Mouse (Mus musculus): ENCODE measurements at regions not wholly inside any gene's neighbourhood (a gene's known extent, or its start where the extent isn't known, plus 50 kb on each side); places are given as distances from the start of the nearest gene placed in this dataset.

- ATAC-seq (ENCODE audit: low FRiP score): no peak
- Histone ChIP-seq H3K4me1 (replicated peaks) (no peaks in the 10 kb centered on the region), H3K4me2 (no peak overlapping the region), H3K4me3 (no peak overlapping the region), H3K27me3 (no peaks in the 10 kb centered on the region), H3K27ac (no peak overlapping the region), H3K36me3 (no peaks in the 10 kb centered on the region), H3K9me3 (no peaks in the 10 kb centered on the region), H3K9ac (no peak overlapping the region)
Measured at GRCm38 (mm10) chr4:40400089-40400488, 71.9 kb upstream of the Tmem215 start.

DNA sequence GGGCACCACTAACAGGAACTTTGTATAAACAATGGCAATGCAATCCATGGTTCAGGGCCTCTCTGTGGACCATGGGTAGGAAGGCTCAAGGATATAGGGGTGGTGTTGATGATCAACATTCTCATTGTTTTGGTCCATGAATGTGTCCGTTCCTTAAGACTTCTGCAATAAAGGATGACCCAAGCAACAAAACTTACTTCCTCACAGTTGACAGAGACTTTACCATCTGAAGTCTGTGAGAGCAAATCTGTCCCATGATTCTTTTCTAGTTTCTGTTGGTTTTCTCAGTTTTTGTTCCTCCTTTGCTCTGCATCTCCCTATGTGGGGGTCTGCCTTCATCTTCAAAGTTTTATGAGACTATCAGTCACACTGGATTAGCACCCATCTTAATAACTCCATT is 81.8 kb upstream of the Tmem215 start:
- no peaks in the 10 kb centered on the region for H3K9me3 ChIP-seq
- H3K9ac ChIP-seq: no peak overlapping the region
- WGBS: 96% methylated on average over 1 of the region's 1 CpGs
- ATAC-seq (ENCODE audit: low FRiP score): no peak
- H3K4me3 ChIP-seq: no peak overlapping the region
- H3K36me3 ChIP-seq: no peaks in the 10 kb centered on the region
- no peak overlapping the region for H3K4me2 ChIP-seq
- H3K4me1 ChIP-seq (replicated peaks): no peaks in the 10 kb centered on the region
- H3K27me3 ChIP-seq: no peaks in the 10 kb centered on the region
- H3K27ac ChIP-seq: no peak overlapping the region

DNA sequence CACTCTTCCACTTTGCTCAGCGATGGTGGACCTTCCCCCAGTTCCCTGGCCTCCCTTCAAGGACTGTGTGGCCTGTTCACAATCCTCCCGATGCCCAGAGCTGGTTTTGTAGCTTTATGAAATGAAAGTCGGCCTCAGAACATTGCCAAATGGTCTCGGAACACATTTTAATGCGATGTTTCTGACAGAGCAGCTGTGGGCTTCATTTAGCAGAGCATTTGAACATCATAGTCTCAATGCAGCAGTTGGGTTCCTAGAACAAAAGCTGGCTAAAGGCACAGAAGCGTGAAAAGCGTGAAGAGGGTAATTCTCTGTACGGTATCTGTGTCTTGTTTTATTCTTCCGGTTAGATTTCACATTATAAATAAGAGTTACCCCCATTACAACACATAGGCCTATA is 86.7 kb upstream of the Tmem215 start:
- 68% methylated on average over 9 of the region's 9 CpGs for WGBS

DNA sequence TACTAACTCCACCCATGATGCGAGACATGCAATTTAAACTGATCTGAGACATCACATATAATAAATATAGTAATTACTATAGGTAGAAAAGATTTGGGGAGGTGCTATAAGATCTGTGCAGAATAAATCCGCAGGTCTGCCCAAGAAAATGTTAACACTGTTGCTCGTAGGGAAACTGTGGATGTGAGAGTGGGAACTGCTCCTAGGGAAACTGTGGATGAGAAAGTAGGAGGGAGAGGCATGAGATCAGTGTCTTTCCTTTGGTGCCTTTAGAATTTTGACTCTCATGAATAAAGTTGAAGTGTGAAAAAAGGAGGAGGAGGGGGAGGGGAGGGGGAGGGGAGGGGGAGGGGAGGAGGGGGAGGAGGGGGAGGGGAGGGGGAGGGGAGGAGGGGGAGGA is 87.3 kb upstream of the Tmem215 start:
- H3K36me3 ChIP-seq: no peaks in the 10 kb centered on the region
- no peak overlapping the region for H3K4me2 ChIP-seq
- 87% methylated on average over 3 of the region's 3 CpGs for WGBS
- no peaks in the 10 kb centered on the region for H3K4me1 ChIP-seq (replicated peaks)
- H3K9me3 ChIP-seq: no peaks in the 10 kb centered on the region
- H3K27me3 ChIP-seq: no peaks in the 10 kb centered on the region
- H3K4me3 ChIP-seq: no peak overlapping the region
- ATAC-seq (ENCODE audit: low FRiP score): no peak
- no peak overlapping the region for H3K9ac ChIP-seq
- H3K27ac ChIP-seq: no peak overlapping the region

More for the DNA sequence above, 86.7 kb upstream of the Tmem215 start:
- Histone ChIP-seq H3K4me3 (no peak overlapping the region), H3K4me1 (replicated peaks) (no peaks in the 10 kb centered on the region), H3K4me2 (no peak overlapping the region), H3K27ac (no peak overlapping the region), H3K9ac (no peak overlapping the region), H3K27me3 (no peaks in the 10 kb centered on the region), H3K9me3 (no peaks in the 10 kb centered on the region), H3K36me3 (no peaks in the 10 kb centered on the region)
- no peak for ATAC-seq (ENCODE audit: low FRiP score)

GRCm38 (mm10) chr4:40380309-40380708 is 91.7 kb upstream of the Tmem215 start:
- no peak overlapping the region for H3K4me3 ChIP-seq
- no peaks in the 10 kb centered on the region for H3K36me3 ChIP-seq
- no peak overlapping the region for H3K9ac ChIP-seq
- WGBS: 86% methylated on average over 8 of the region's 8 CpGs
- H3K27ac ChIP-seq: no peak overlapping the region
- no peaks in the 10 kb centered on the region for H3K4me1 ChIP-seq (replicated peaks)
- no peak for ATAC-seq (ENCODE audit: low FRiP score)
- no peak overlapping the region for H3K4me2 ChIP-seq
- H3K9me3 ChIP-seq: no peaks in the 10 kb centered on the region
- H3K27me3 ChIP-seq: no peaks in the 10 kb centered on the region

DNA sequence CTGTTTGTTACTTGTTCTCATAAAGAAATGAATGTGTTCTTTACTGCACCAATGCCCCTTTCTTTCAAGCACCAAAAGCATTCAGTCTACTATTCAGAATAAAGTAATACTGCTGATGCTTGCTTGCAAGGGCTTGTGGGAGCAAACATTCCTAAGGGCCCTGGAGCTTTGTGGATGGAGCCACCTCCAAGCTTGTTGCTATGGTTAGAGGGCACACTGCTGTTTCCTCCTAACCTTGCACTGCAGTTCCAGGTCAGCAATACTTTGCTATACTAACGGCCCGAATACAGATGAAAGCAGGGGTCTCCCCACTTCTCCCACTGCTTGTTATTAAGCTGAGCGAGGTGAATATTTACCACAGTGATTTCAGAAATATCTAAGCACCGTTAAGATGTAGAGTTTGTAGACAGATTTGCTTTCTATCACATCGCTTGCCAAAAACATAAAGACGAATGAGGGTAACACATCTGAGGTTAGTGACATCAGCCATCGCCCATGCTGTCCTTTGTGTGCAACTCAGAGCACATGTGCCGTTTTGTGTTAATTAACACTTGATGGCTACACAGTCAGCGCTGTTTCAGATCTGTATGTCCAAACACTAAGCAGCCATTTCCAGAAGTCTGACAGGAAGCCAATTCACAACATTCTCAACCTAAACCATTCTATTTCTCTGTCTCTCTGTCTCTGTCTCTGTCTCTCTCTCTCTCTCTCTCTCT is 96.4 kb upstream of the Ndufb6 start:
- Histone ChIP-seq H3K27ac (no peak overlapping the region), H3K4me3 (no peak overlapping the region), H3K9ac (no peak overlapping the region), H3K4me2 (no peak overlapping the region), H3K27me3 (no peaks in the 10 kb centered on the region), H3K9me3 (no peaks in the 10 kb centered on the region), H3K36me3 (no peaks in the 10 kb centered on the region), H3K4me1 (replicated peaks) (peaks cover 5% of the 10 kb centered on the region; the same call in 1 of the 2 replicates)
- peak; percentile 73; the same call in 1 of the 2 replicates for ATAC-seq (ENCODE audit: low FRiP score)
- WGBS: 65% methylated on average over 9 of the region's 9 CpGs

GRCm38 (mm10) chr4:40374213-40374612 is 95.0 kb upstream of the Ndufb6 start:
- Histone ChIP-seq H3K4me1 (replicated peaks) (peaks cover 5% of the 10 kb centered on the region; the same call in 1 of the 2 replicates), H3K9me3 (no peaks in the 10 kb centered on the region), H3K27ac (no peak overlapping the region), H3K36me3 (no peaks in the 10 kb centered on the region), H3K27me3 (no peaks in the 10 kb centered on the region), H3K4me3 (no peak overlapping the region), H3K9ac (no peak overlapping the region), H3K4me2 (no peak overlapping the region)
- 87% methylated on average over 2 of the region's 2 CpGs for WGBS
- no peak for ATAC-seq (ENCODE audit: low FRiP score)

GRCm38 (mm10) chr4:40364329-40364728 is 85.1 kb upstream of the Ndufb6 start:
- no peaks in the 10 kb centered on the region for H3K27me3 ChIP-seq
- no peak for ATAC-seq (ENCODE audit: low FRiP score)
- 0 out of 2 replicates have a peak, but pooled peaks cover under 1% of the 10 kb centered on the region for H3K4me1 ChIP-seq (replicated peaks)
- H3K4me3 ChIP-seq: no peak overlapping the region
- no peaks in the 10 kb centered on the region for H3K36me3 ChIP-seq
- no peaks in the 10 kb centered on the region for H3K9me3 ChIP-seq
- H3K27ac ChIP-seq: no peak overlapping the region
- H3K4me2 ChIP-seq: no peak overlapping the region
- no peak overlapping the region for H3K9ac ChIP-seq
- 88% methylated on average over 3 of the region's 3 CpGs for WGBS

DNA sequence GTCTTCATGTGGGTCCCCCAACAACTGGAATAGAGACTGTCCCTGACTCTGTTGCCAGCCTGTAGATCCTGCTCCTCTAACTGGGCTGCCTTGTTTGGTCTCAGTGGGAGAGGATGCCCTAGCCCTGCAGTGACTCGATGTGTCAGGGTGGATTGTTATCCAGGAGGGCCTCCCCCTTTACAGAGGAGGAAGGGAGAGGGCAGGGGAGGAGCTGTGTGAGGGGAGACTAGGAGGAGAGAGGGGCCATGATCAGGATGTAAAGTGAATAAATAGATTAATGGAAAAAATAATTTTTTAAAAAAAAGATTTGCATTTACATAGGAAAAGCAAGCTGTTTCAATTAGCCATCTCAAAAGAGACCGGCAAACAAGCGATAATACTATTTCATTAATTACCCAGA is 80.1 kb upstream of the Ndufb6 start:
- Histone ChIP-seq H3K27me3 (no peaks in the 10 kb centered on the region), H3K27ac (no peak overlapping the region), H3K9me3 (no peaks in the 10 kb centered on the region), H3K9ac (no peak overlapping the region), H3K36me3 (no peaks in the 10 kb centered on the region), H3K4me1 (replicated peaks) (peaks cover 3% of the 10 kb centered on the region; the same call in 1 of the 2 replicates), H3K4me2 (no peak overlapping the region), H3K4me3 (no peak overlapping the region)
- 0 out of 2 replicates have a peak, but pooled peaks have one; percentile 36 for ATAC-seq (ENCODE audit: low FRiP score)
- 49% methylated on average over 3 of the region's 3 CpGs for WGBS

GRCm38 (mm10) chr4:40357088-40357853 is 78.0 kb upstream of the Ndufb6 start:
- no peaks in the 10 kb centered on the region for H3K27me3 ChIP-seq

GRCm38 (mm10) chr4:40355791-40356450 is 76.7 kb upstream of the Ndufb6 start:
- Histone ChIP-seq H3K9ac (no peak overlapping the region), H3K27ac (no peak overlapping the region), H3K36me3 (no peaks in the 10 kb centered on the region), H3K4me1 (replicated peaks) (peaks cover 3% of the 10 kb centered on the region; the same call in 1 of the 2 replicates), H3K4me3 (no peak overlapping the region), H3K4me2 (no peak overlapping the region), H3K9me3 (no peaks in the 10 kb centered on the region), H3K27me3 (no peaks in the 10 kb centered on the region)
- ATAC-seq (ENCODE audit: low FRiP score): no peak
- 82% methylated on average over 3 of the region's 3 CpGs for WGBS

More at GRCm38 (mm10) chr4:40357088-40357853, 78.0 kb upstream of the Ndufb6 start:
- Histone ChIP-seq H3K27ac (no peak overlapping the region), H3K4me3 (no peak overlapping the region), H3K4me2 (no peak overlapping the region), H3K4me1 (replicated peaks) (peaks cover 3% of the 10 kb centered on the region; the same call in 1 of the 2 replicates), H3K36me3 (no peaks in the 10 kb centered on the region), H3K9ac (no peak overlapping the region), H3K9me3 (no peaks in the 10 kb centered on the region)
- no peak for ATAC-seq (ENCODE audit: low FRiP score)
- WGBS: 63% methylated on average over 7 of the region's 7 CpGs

DNA sequence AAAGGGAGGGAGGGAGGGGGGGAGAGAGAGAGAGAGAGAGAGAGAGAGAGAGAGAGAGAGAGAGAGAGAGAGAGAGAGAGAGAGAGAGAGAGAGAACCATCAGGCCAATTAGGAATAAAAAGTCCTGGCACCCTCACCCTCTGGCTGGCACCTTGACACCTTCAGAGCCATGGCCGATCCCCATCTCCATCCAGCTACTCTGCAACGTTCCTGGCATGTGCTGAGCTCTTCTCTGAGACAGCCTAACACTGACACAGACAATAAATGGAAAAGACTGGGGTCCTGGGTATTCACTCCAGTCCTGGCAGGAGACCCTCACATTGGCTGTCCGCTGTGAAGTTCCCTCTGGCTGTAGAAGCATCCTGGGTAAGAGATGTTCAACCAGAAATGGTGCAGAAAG is 75.2 kb upstream of the Ndufb6 start:
- Histone ChIP-seq H3K9ac (no peak overlapping the region), H3K4me2 (no peak overlapping the region), H3K27me3 (no peaks in the 10 kb centered on the region), H3K27ac (no peak overlapping the region), H3K36me3 (no peaks in the 10 kb centered on the region), H3K4me3 (no peak overlapping the region), H3K9me3 (no peaks in the 10 kb centered on the region), H3K4me1 (replicated peaks) (peaks cover 3% of the 10 kb centered on the region; the same call in 1 of the 2 replicates)
- 82% methylated on average over 3 of the region's 3 CpGs for WGBS
- ATAC-seq (ENCODE audit: low FRiP score): no peak
